Mouse (Mus musculus) testis, adult 2 months (tissue): ENCODE data around the gene Dpf1.

Source experiments
- CTCF ChIP-seq: fragments of 200-500 bp; IDR thresholded peaks from 2 replicates; pipeline ENCODE4 v1.5.1; 2012; ENCODE audit warnings: low read depth, mild to moderate bottlenecking, inconsistent platforms, low read length, moderate library complexity; ENCODE audit not compliant: control insufficient read depth, insufficient read depth, insufficient replicate concordance
- POLR2A ChIP-seq: fragments of 200-500 bp; IDR thresholded peaks from 2 replicates; pipeline ENCODE4 v1.6.1; 2012; ENCODE audit warnings: low read depth, mild to moderate bottlenecking, inconsistent platforms, low read length, moderate library complexity; ENCODE audit not compliant: control insufficient read depth

DNA sequence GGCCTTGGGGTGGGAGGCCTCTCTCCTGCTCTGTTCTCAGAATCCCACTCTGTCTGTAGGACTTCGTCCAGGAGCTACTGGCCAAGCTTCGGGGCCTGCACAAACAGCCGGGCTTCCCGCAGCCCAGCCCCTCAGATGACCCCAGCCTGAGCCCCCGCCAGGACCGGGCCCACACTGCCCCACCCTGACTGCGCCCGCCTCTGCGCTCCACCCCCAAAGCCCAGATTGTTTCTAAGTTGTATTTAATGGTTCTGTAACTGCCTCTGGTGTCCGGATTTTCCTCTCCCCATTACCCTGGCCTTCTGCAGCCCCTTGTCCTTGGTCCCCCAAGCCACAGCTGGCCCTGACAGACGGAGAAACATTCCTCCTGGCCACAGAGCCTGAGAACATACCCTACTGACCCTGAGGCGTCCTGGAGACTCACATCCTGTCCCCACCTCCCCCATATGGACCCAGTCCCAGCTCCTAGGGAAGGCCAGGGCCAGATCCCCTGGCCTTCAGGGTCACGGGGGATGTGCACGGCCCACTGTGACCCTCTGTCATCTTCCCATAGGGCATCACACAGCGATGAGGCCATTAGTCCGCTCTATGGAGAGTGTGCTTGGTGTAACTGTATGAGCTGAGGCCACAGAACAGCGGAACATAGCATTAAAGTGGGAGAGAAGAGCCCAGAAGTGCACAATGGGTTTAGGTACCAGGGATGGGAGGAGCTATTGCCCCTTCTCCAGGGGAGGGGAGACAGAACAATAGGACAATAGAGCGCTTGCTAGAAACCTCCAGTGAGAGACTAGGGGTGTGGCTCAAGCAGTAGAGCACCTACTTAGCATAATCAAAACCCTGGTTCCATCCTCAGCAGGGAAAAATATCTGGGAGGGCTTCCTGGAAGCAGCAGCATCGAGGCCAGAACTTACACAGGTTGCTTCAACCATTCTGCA, 10.4 kb upstream of the Dpf1 start:
- no peak for TF ChIP-seq CTCF
- no peak for TF ChIP-seq POLR2A
